Mouse (Mus musculus) layer of hippocampus, adult 2 months (tissue): ENCODE data around the gene Klhl20. TPM values are rescaled to one million over a fixed set of nuclear protein-coding genes. Genes with fewer than 3 reads are reported as not detected.
"Not testable (repeated sequence)": the region's sequence is repeated elsewhere in the genome, so short reads cannot be mapped to it uniquely, and the experiment has no call there.

Source experiments
- DNase-seq, 2 experiments: peaks; one replicate each; pipeline ENCODE4 v3.0.0; 2022; ENCODE audit warnings: low spot score in 2 of 2
- H3K27ac ChIP-seq: fragments of 200-600 bp; 2 replicates; pipeline ENCODE4 v1.8.1; 2022
- H3K4me3 ChIP-seq: fragments of 200-600 bp; 2 replicates; pipeline ENCODE4 v1.8.1; 2022; ENCODE audit warnings: mild to moderate bottlenecking
- CTCF ChIP-seq: fragments of 200-600 bp; conservative IDR thresholded peaks from 2 replicates; pipeline ENCODE4 v1.8.1; 2022; ENCODE audit warnings: antibody characterized with exemption, mild to moderate bottlenecking, moderate library complexity
- long read RNA-seq, 2 experiments: library from polyadenylated mRNA; stranded (forward); transcript quantifications; one replicate each; pipeline ENCODE4 v2.0.0; 2021; ENCODE audit warnings: borderline mapping rate in 2 of 2
- total RNA-seq, 2 experiments: library from RNA; stranded (reverse); gene quantifications; 2 replicates each; pipeline ENCODE4 v1.2.3; 2021

Klhl20 gene
- 10 to 100 TPM; 16.3 to 17.3 TPM for total RNA-seq
- long read RNA-seq, experiment 1, full-length matches to known transcripts = 7 of 10 reads
- long read RNA-seq, experiment 1, partial matches to known transcripts = 1 of 10 reads
- long read RNA-seq, experiment 1, other reads (novel, unspliced or antisense) = 2 of 10 reads
- long read RNA-seq, experiment 2, full-length matches to known transcripts = 7 of 11 reads
- long read RNA-seq, experiment 2, partial matches to known transcripts = 0 of 11 reads
- long read RNA-seq, experiment 2, other reads (novel, unspliced or antisense) = 4 of 11 reads

GRCm38 (mm10) chr1:161130726-161131664 is at the start of gene Klhl20:
Klhl20 (minus strand) TSS chr1:161131511.
- Histone ChIP-seq H3K27ac (peak within 1 kb of the TSS; percentile 88), H3K4me3 (peak within 1 kb of the TSS; percentile 73)
- peak; percentile 31 for TF ChIP-seq CTCF
- peak; percentile 93 to 95 for DNase-seq

- no peak overlapping the region for H3K27ac ChIP-seq
- peak; percentile 84 for TF ChIP-seq CTCF
These were observed 49.4 kb upstream of the Klhl20 start for GRCm38 (mm10) chr1:161180674-161181073.

GRCm38 (mm10) chr1:161170651-161171050 is 39.3 kb upstream of the Klhl20 start:
- Histone ChIP-seq H3K4me3 (peak overlapping the region; percentile 56), H3K27ac (peak overlapping the region; percentile 62; the same call in 1 of the 2 replicates)
- peak; percentile 34 to 73 for DNase-seq
- TF ChIP-seq CTCF = peak; percentile 80

More at GRCm38 (mm10) chr1:161180674-161181073, 49.4 kb upstream of the Klhl20 start:
- no peak overlapping the region for H3K4me3 ChIP-seq
- DNase-seq = peak in 1 of 2 experiments; percentile 56

- H3K27ac ChIP-seq = no peak overlapping the region
- H3K4me3 ChIP-seq = no peak overlapping the region
- no peak for TF ChIP-seq CTCF
- no peak for DNase-seq
These were observed 29.0 kb upstream of the Klhl20 start for GRCm38 (mm10) chr1:161160266-161160665.

GRCm38 (mm10) chr1:161159214-161159613 is 27.9 kb upstream of the Klhl20 start, which contains the start of gene Tex50:
Tex50 (minus strand) TSS chr1:161159314.
- H3K4me3 ChIP-seq = no peak within 1 kb of the TSS
- DNase-seq = no peak
- TF ChIP-seq CTCF = no peak
- no peak within 1 kb of the TSS for H3K27ac ChIP-seq

GRCm38 (mm10) chr1:161156546-161156945 is 25.2 kb upstream of the Klhl20 start:
- TF ChIP-seq CTCF = no peak
- Histone ChIP-seq H3K4me3 (no peak overlapping the region), H3K27ac (no peak overlapping the region)
- no peak for DNase-seq

- no peak for TF ChIP-seq CTCF
These were observed 19.8 kb upstream of the Klhl20 start for GRCm38 (mm10) chr1:161151098-161151497.

GRCm38 (mm10) chr1:161147888-161148287 is 16.6 kb upstream of the Klhl20 start:
- no peak for TF ChIP-seq CTCF
- DNase-seq = no peak
- Histone ChIP-seq H3K4me3 (no peak overlapping the region), H3K27ac (no peak overlapping the region)

More at GRCm38 (mm10) chr1:161151098-161151497, 19.8 kb upstream of the Klhl20 start:
- Histone ChIP-seq H3K4me3 (no peak overlapping the region), H3K27ac (no peak overlapping the region)
- no peak for DNase-seq

GRCm38 (mm10) chr1:161145611-161146010 is 14.3 kb upstream of the Klhl20 start:
- not testable (repeated sequence) for H3K27ac ChIP-seq, DNase-seq, H3K4me3 ChIP-seq

- DNase-seq = no peak
- Histone ChIP-seq H3K4me3 (peak overlapping the region; percentile 76), H3K27ac (peak overlapping the region; percentile 89)
These were observed 11.9 kb upstream of the Klhl20 start for GRCm38 (mm10) chr1:161143216-161143615.

GRCm38 (mm10) chr1:161142531-161143159 is 11.3 kb upstream of the Klhl20 start, which contains the start of gene Ankrd45:
Ankrd45 (plus strand) TSS chr1:161142691.
- peak; percentile 56 to 69 for DNase-seq
- no peak for TF ChIP-seq CTCF
- Histone ChIP-seq H3K27ac (peak within 1 kb of the TSS; percentile 89), H3K4me3 (peak within 1 kb of the TSS; percentile 76)

More at GRCm38 (mm10) chr1:161143216-161143615, 11.9 kb upstream of the Klhl20 start:
- no peak for TF ChIP-seq CTCF

GRCm38 (mm10) chr1:161140026-161140762 is 8.9 kb upstream of the Klhl20 start:
- Histone ChIP-seq H3K4me3 (no peak overlapping the region), H3K27ac (no peak overlapping the region)
- DNase-seq = no peak
- TF ChIP-seq CTCF = peak; percentile 26
